Mouse (Mus musculus): ENCODE data around the gene Ap3s2.

DNA sequence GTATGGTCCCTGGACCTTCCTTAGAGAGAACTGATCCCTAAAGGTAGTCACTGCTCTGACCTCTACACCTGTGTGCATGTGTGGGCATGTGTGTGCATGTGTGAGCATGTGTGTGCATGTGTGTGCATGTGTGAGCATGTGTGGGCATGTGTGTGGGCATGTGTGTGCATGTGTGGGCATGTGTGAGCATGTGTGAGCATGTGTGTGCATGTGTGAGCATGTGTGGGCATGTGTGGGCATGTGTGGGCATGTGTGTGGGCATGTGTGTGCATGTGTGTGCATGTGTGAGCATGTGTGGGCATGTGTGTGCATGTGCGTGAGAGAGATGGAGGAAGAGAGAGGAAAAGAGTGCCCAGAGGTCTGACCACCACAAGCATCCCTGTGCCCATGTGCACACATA, 34.4 kb upstream of the Ap3s2 start:
- no peak for TF ChIP-seq CTCF (IDR thresholded peaks at IDR 0.05; ENCODE audit: insufficient read depth, low read depth, low read length)
- no peak for TF ChIP-seq POLR2A (IDR thresholded peaks at IDR 0.05; ENCODE audit: insufficient read depth, low read depth, low read length)
